ENCODE assay signal across 8 mouse cellular contexts in genomic region chr8:117470342-117470781, GRCm38 (mm10). TPM values are rescaled to one million over a fixed set of nuclear protein-coding genes. Genes with fewer than 3 reads are reported as not detected.
A peak's percentile ranks its signal among the peaks of the same experiment; 100 is the strongest.
DNase-seq lines count a peak whose midpoint lies in the region; ATAC-seq and TF ChIP-seq lines count a peak whose summit lies in the region.

No protein-coding gene starts in this region.

- H3K4me2 ChIP-seq in liver, postnatal 0 days (ENCODE audit: low read depth, low read length), result peak overlapping the region; percentile 40
- peak overlapping the region; percentile 42 for H3K4me2 ChIP-seq in neural tube, embryonic 14.5 days (ENCODE audit: low read depth, low read length)

- no peak for TF ChIP-seq EP300 in MEL (IDR thresholded peaks at IDR 0.05; ENCODE audit: low read depth in 1 of 2, low read length in 2 of 2)
- no peak for TF ChIP-seq EP300 in liver, postnatal 0 days (IDR thresholded peaks at IDR 0.05; ENCODE audit: low read depth)

- peak; percentile 38; the same call in 1 of the 2 replicates for ATAC-seq in liver, postnatal 0 days
- ATAC-seq in neural tube, embryonic 14.5 days (ENCODE audit: low read depth), result peak; percentile 92

- peak overlapping the region; percentile 52 for H3K9ac ChIP-seq in MEL (ENCODE audit: control insufficient read depth, low read depth, low read length, poor library complexity, severe bottlenecking)
- no peak overlapping the region for H3K9ac ChIP-seq in liver, postnatal 0 days (replicated peaks)
- peak overlapping the region; percentile 51 for H3K9ac ChIP-seq in neural tube, embryonic 14.5 days (replicated peaks; ENCODE audit: low read depth, low read length)

- peak overlapping the region; percentile 46 to 51 for H3K4me3 ChIP-seq in MEL (ENCODE audit: control insufficient read depth in 1 of 2, insufficient read depth in 1 of 2, low read depth in 2 of 2, low read length in 2 of 2)
- H3K4me3 ChIP-seq in cerebellum, adult 2 months (replicated peaks; ENCODE audit: insufficient read depth, low read depth, low read length), result no peak overlapping the region
- peak overlapping the region; percentile 44 for H3K4me3 ChIP-seq in hindbrain, embryonic 10.5 days
- peak overlapping the region; percentile 33; the same call in 1 of the 2 replicates for H3K4me3 ChIP-seq in layer of hippocampus, adult 2 months
- H3K4me3 ChIP-seq in liver, postnatal 0 days (ENCODE audit: low read depth, low read length), result no peak overlapping the region
- H3K4me3 ChIP-seq in neural tube, embryonic 14.5 days (ENCODE audit: low read depth, low read length), result peak overlapping the region; percentile 10; the same call in 1 of the 2 replicates

- H3K79me2 ChIP-seq in MEL (ENCODE audit: control insufficient read depth, insufficient read depth, low read length, poor library complexity), result no peaks in the 10 kb centered on the region

- no peaks in the 10 kb centered on the region; a peak in 1 of 4 replicates for H3K36me3 ChIP-seq in MEL (ENCODE audit: control insufficient read depth in 1 of 2, insufficient read depth in 2 of 2, low read length in 2 of 2)
- no peaks in the 10 kb centered on the region for H3K36me3 ChIP-seq in hindbrain, embryonic 10.5 days
- H3K36me3 ChIP-seq in liver, postnatal 0 days (replicated peaks; ENCODE audit: insufficient read depth, low read length), result no peaks in the 10 kb centered on the region
- H3K36me3 ChIP-seq in neural tube, embryonic 14.5 days (ENCODE audit: control insufficient read depth, insufficient read depth, low read length), result no peaks in the 10 kb centered on the region

- no peaks in the 10 kb centered on the region for H3K27me3 ChIP-seq in MEL (ENCODE audit: control insufficient read depth in 1 of 2, insufficient read depth in 2 of 2, low read length in 2 of 2)
- H3K27me3 ChIP-seq in cerebellum, adult 2 months (ENCODE audit: control insufficient read depth, insufficient read depth, low read length), result no peaks in the 10 kb centered on the region
- no peaks in the 10 kb centered on the region for H3K27me3 ChIP-seq in hindbrain, embryonic 10.5 days (ENCODE audit: insufficient read depth, poor library complexity, severe bottlenecking)
- H3K27me3 ChIP-seq in liver, postnatal 0 days (ENCODE audit: insufficient read depth, low read length), result 0 out of 2 replicates have a peak, but pooled peaks cover 3% of the 10 kb centered on the region
- no peaks in the 10 kb centered on the region for H3K27me3 ChIP-seq in neural tube, embryonic 14.5 days (ENCODE audit: control insufficient read depth, insufficient read depth, low read length)

- TF ChIP-seq CTCF in MEL (IDR thresholded peaks at IDR 0.05 in 2 of 3, conservative IDR thresholded peaks at IDR 0.05 in 1 of 3; ENCODE audit: control insufficient read depth in 1 of 3, insufficient read depth in 1 of 3, low read depth in 2 of 3, low read length in 3 of 3, poor library complexity in 1 of 3, severe bottlenecking in 1 of 3), result no peak
- TF ChIP-seq CTCF in cerebellum, adult 2 months (IDR thresholded peaks at IDR 0.05; ENCODE audit: borderline replicate concordance, insufficient read depth, low read depth, low read length), result no peak
- peak; percentile 20; the same call in 1 of the 2 replicates for TF ChIP-seq CTCF in layer of hippocampus, adult 2 months (conservative IDR thresholded peaks at IDR 0.05)
- TF ChIP-seq CTCF in liver, postnatal 0 days (IDR thresholded peaks at IDR 0.05; ENCODE audit: low read depth), result no peak

- H3K27ac ChIP-seq in MEL (ENCODE audit: control insufficient read depth, low read depth, low read length), result peak overlapping the region; percentile 65
- no peak overlapping the region for H3K27ac ChIP-seq in cerebellum, adult 2 months (ENCODE audit: insufficient read depth, low read length)
- H3K27ac ChIP-seq in hindbrain, embryonic 10.5 days, result peak overlapping the region; percentile 82
- peak overlapping the region; percentile 93 for H3K27ac ChIP-seq in layer of hippocampus, adult 2 months
- H3K27ac ChIP-seq in liver, postnatal 0 days (ENCODE audit: low read depth), result no peak overlapping the region
- H3K27ac ChIP-seq in neural tube, embryonic 14.5 days (ENCODE audit: low read depth, low read length), result peak overlapping the region; percentile 91

- TF ChIP-seq POLR2A in MEL (IDR thresholded peaks at IDR 0.05; ENCODE audit: control insufficient read depth in 1 of 2, insufficient read depth in 1 of 2, low read depth in 1 of 2, low read length in 2 of 2, poor library complexity in 1 of 2), result 0 out of 4 replicates have a peak, but pooled peaks of 1 of the 2 experiments have one; percentile 52
- no peak for TF ChIP-seq POLR2A in cerebellum, adult 2 months (IDR thresholded peaks at IDR 0.05; ENCODE audit: borderline replicate concordance, insufficient read depth, low read length)

- H3K4me1 ChIP-seq in MEL (ENCODE audit: control insufficient read depth in 1 of 2, insufficient read depth in 2 of 2, low read length in 2 of 2), result peaks cover 7 to 18% of the 10 kb centered on the region in 2 experiments; a peak in 3 of 4 replicates
- no peaks in the 10 kb centered on the region for H3K4me1 ChIP-seq in cerebellum, adult 2 months (ENCODE audit: control insufficient read depth, insufficient read depth, low read length)
- H3K4me1 ChIP-seq in hindbrain, embryonic 10.5 days (replicated peaks), result peaks cover 17% of the 10 kb centered on the region
- peaks cover 10% of the 10 kb centered on the region; the same call in 1 of the 2 replicates for H3K4me1 ChIP-seq in liver, postnatal 0 days (ENCODE audit: insufficient read depth)
- H3K4me1 ChIP-seq in neural tube, embryonic 14.5 days (ENCODE audit: control insufficient read depth, insufficient read depth, low read length), result peaks cover 11% of the 10 kb centered on the region

- TF ChIP-seq RAD21 in MEL (IDR thresholded peaks at IDR 0.05; ENCODE audit: low read depth, low read length), result no peak

- DNase-seq in MEL (ENCODE audit: low read depth, low spot score), result peak; percentile 86
- DNase-seq in cerebellum, adult 2 months, result peak; percentile 65 to 77
- peak; percentile 89 for DNase-seq in forelimb bud, embryonic 11.5 days (ENCODE audit: low read depth, low spot score)
- DNase-seq in hindbrain, embryonic 10.5 days (ENCODE audit: low spot score), result peak; percentile 89
- DNase-seq in layer of hippocampus, adult 2 months (ENCODE audit: low spot score in 2 of 2), result peak; percentile 89 to 90
- DNase-seq in liver, postnatal 0 days, result peak; percentile 66
- peak; percentile 73 for DNase-seq in thymus, postnatal 14 days

- no peaks in the 10 kb centered on the region for H3K9me3 ChIP-seq in MEL (replicated peaks; ENCODE audit: insufficient read depth, low read length)
- no peaks in the 10 kb centered on the region for H3K9me3 ChIP-seq in hindbrain, embryonic 10.5 days
- no peaks in the 10 kb centered on the region for H3K9me3 ChIP-seq in liver, postnatal 0 days (ENCODE audit: low read length)
- H3K9me3 ChIP-seq in neural tube, embryonic 14.5 days (ENCODE audit: control insufficient read depth, low read length), result no peaks in the 10 kb centered on the region

- WGBS in cerebellum, adult 2 months, result 4% methylated on average over 14 of the region's 14 CpGs
- WGBS in hindbrain, embryonic 10.5 days, result under 1% methylated on average over 12 of the region's 14 CpGs
- 2% methylated on average over 10 of the region's 14 CpGs for WGBS in liver, postnatal 0 days (ENCODE audit: insufficient replicate concordance)
- 4% methylated on average over 8 of the region's 14 CpGs for WGBS in neural tube, embryonic 14.5 days

TF ChIP-seq in MEL, 35 proteins besides CTCF, POLR2A, EP300 and RAD21:
- TF ChIP-seq HCFC1 (IDR thresholded peaks at IDR 0.05; ENCODE audit: low read depth, low read length) (peak; percentile 53; the same call in 1 of the 2 replicates), KAT2A (conservative IDR thresholded peaks at IDR 0.05; ENCODE audit: low read depth, low read length) (no peak), MAZ (IDR thresholded peaks at IDR 0.05; ENCODE audit: low read depth, low read length) (peak; percentile 25; the same call in 1 of the 2 replicates), NELFE (IDR thresholded peaks at IDR 0.05; ENCODE audit: low read depth, low read length) (0 out of 2 replicates have a peak, but pooled peaks have one; percentile 29), ZNF384 (IDR thresholded peaks at IDR 0.05; ENCODE audit: low read depth, low read length) (no peak), NRF1 (IDR thresholded peaks at IDR 0.05; ENCODE audit: insufficient read depth, low read depth, low read length, poor library complexity, severe bottlenecking) (peak; percentile 31; the same call in 1 of the 2 replicates), ZKSCAN1 (IDR thresholded peaks at IDR 0.05; ENCODE audit: low read depth, low read length) (no peak), MYC (IDR thresholded peaks at IDR 0.05; ENCODE audit: low read depth, low read length) (no peak), CHD1 (IDR thresholded peaks at IDR 0.05; ENCODE audit: low read depth, low read length) (no peak), TAL1 (IDR thresholded peaks at IDR 0.05; ENCODE audit: low read length) (no peak), UBTF (IDR thresholded peaks at IDR 0.05; ENCODE audit: borderline replicate concordance, insufficient read depth, low read depth, low read length) (0 out of 2 replicates have a peak, but pooled peaks have one; percentile 36), USF2 (IDR thresholded peaks at IDR 0.05; ENCODE audit: borderline replicate concordance in 1 of 2, insufficient read depth in 1 of 2, low read depth in 1 of 2, low read length in 2 of 2) (no peak), E2F4 (IDR thresholded peaks at IDR 0.05; ENCODE audit: borderline replicate concordance, low read depth, low read length) (no peak)

RNA-seq across cellular contexts. Expression of gene Plcg2, which starts 27.7 kb away (rescaled TPM):
- total RNA-seq in MEL (2012; rRNA removed), result 19.0 and 21.0 TPM in 2 replicates
- polyA plus RNA-seq in MEL (2012; ENCODE audit: insufficient read depth in 1 of 2, insufficient read length in 2 of 2, low read depth in 1 of 2, low replicate concordance in 2 of 2, missing spikeins in 1 of 2), result 10 to 100 TPM; 23.3 to 78.7 TPM
- polyA plus RNA-seq in cerebellum, adult 2 months (2012; rRNA removed), result 2.1 and 2.4 TPM in 2 replicates
- polyA plus RNA-seq in hindbrain, embryonic 10.5 days (2016; fragmentation: Nextera tagmentation; extraction: Ambion mirVana), result 3.7 and 5.0 TPM in 2 replicates
- total RNA-seq in layer of hippocampus, adult 2 months (2021), result 1 to 10 TPM; 3.3 to 4.1 TPM
- polyA plus RNA-seq in liver, postnatal 0 days (2015; fragmentation: Nextera tagmentation; extraction: Ambion mirVana), result 5.9 and 7.3 TPM in 2 replicates
- polyA plus RNA-seq in neural tube, embryonic 14.5 days (2014; fragmentation: Nextera tagmentation; extraction: Ambion mirVana), result 0.50 and 0.93 TPM in 2 replicates

Comparison
In these comparisons a context has a peak if more than half of its experiments do, and no peak if none do; other contexts are left out.
1. H3K27ac ChIP-seq: peak in MEL (single experiment), hindbrain, embryonic 10.5 days (single experiment), layer of hippocampus, adult 2 months (single experiment) and neural tube, embryonic 14.5 days (single experiment); none in cerebellum, adult 2 months (single experiment) and liver, postnatal 0 days (single experiment).
2. H3K4me3 ChIP-seq: peak in MEL (2 of 2), hindbrain, embryonic 10.5 days (single experiment), layer of hippocampus, adult 2 months (single experiment) and neural tube, embryonic 14.5 days (single experiment); none in cerebellum, adult 2 months (single experiment) and liver, postnatal 0 days (single experiment).
3. Peak in every context shown above with its lines, with median percentiles within 50 percentile points of each other: DNase-seq.